Mouse (Mus musculus) CH12.LX (cell line): ENCODE data around the gene Leap2.

Source experiments
- CHD1 ChIP-seq: IDR thresholded peaks from 2 replicates; pipeline ENCODE4 v1.6.1; 2012; ENCODE audit warnings: low read depth, low read length, improper control_type of control experiment, inconsistent platforms
- CTCF ChIP-seq, 2 experiments: IDR thresholded peaks in 1 of 2; conservative IDR thresholded peaks in 1 of 2; 2 replicates each; pipeline ENCODE4 v1.5.1; 2011 to 2012; ENCODE audit warnings: low read depth in 2 of 2, low read length in 2 of 2, improper control_type of control experiment in 1 of 2, inconsistent platforms in 1 of 2, mild to moderate bottlenecking in 1 of 2, moderate library complexity in 1 of 2
- ELF1 ChIP-seq: IDR thresholded peaks from 2 replicates; pipeline ENCODE4 v1.6.1; 2014; ENCODE audit warnings: low read depth, mild to moderate bottlenecking, inconsistent platforms, low read length, improper control_type of control experiment
- EP300 ChIP-seq: IDR thresholded peaks from 2 replicates; pipeline ENCODE4 v1.6.1; 2011; ENCODE audit warnings: low read length, improper control_type of control experiment
- MAX ChIP-seq: IDR thresholded peaks from 2 replicates; pipeline ENCODE4 v1.6.1; 2011; ENCODE audit warnings: low read length, improper control_type of control experiment
- MAZ ChIP-seq: IDR thresholded peaks from 2 replicates; pipeline ENCODE4 v1.6.1; 2012; ENCODE audit warnings: low read depth, mild to moderate bottlenecking, inconsistent platforms, low read length, improper control_type of control experiment, moderate library complexity
- MXI1 ChIP-seq: IDR thresholded peaks from 2 replicates; pipeline ENCODE4 v1.6.1; 2011; ENCODE audit warnings: mild to moderate bottlenecking, low read depth, low read length, improper control_type of control experiment
- POLR2A ChIP-seq: IDR thresholded peaks from 2 replicates; pipeline ENCODE4 v1.6.1; 2011; ENCODE audit warnings: low read depth, mild to moderate bottlenecking, improper control_type of control experiment, low read length
- UBTF ChIP-seq: IDR thresholded peaks from 2 replicates; pipeline ENCODE4 v1.6.1; 2012; ENCODE audit warnings: low read depth, mild to moderate bottlenecking, inconsistent platforms, low read length, improper control_type of control experiment, moderate library complexity
- USF2 ChIP-seq: conservative IDR thresholded peaks from 2 replicates; pipeline ENCODE4 v1.6.1; 2011; ENCODE audit warnings: low read depth, low read length, improper control_type of control experiment

- TF ChIP-seq POLR2A = no peak
- TF ChIP-seq UBTF = no peak
- no peak for TF ChIP-seq CHD1
- TF ChIP-seq ELF1 = no peak
- no peak for TF ChIP-seq CTCF (conservative IDR thresholded peaks at IDR 0.05 in 1 of 2, IDR thresholded peaks at IDR 0.05 in 1 of 2; ENCODE audit: low read depth in 2 of 2, low read length in 2 of 2)
- TF ChIP-seq EP300 = no peak
- TF ChIP-seq MXI1 = no peak
- TF ChIP-seq USF2 = no peak
- no peak for TF ChIP-seq MAX
- TF ChIP-seq MAZ = no peak
Observed at GRCm38 (mm10) chr11:53378918-53379317, 44.1 kb downstream of the Leap2 start.
